Mouse (Mus musculus) E14TG2a.4 (cell line): Measurements from ENCODE around the gene Mad2l1bp.

Experiments
- H3K27me3 ChIP-seq: 2 replicates; pipeline ENCODE4 v1.6.1; 2014; ENCODE audit warnings: low read length, control low read depth; ENCODE audit not compliant: insufficient read depth
- H3K36me3 ChIP-seq: 2 replicates; pipeline ENCODE4 v1.6.1; 2014; ENCODE audit warnings: low read length, control low read depth; ENCODE audit not compliant: insufficient read depth
- H3K4me1 ChIP-seq: replicated peaks from 2 replicates; pipeline ENCODE4 v1.6.1; 2014; ENCODE audit warnings: low read depth, low read length, control low read depth
- H3K4me3 ChIP-seq: replicated peaks from 2 replicates; pipeline ENCODE4 v1.5.1; 2014; ENCODE audit warnings: mild to moderate bottlenecking, low read length
- H3K9me3 ChIP-seq: 2 replicates; pipeline ENCODE4 v1.6.1; 2014; ENCODE audit warnings: low read length, control low read depth
- CTCF ChIP-seq: conservative IDR thresholded peaks from 2 replicates; pipeline ENCODE4 v1.5.1; 2014; ENCODE audit warnings: low read length
- NANOG ChIP-seq: IDR thresholded peaks from 2 replicates; pipeline ENCODE4 v1.6.1; 2014; ENCODE audit warnings: borderline replicate concordance, low read length, mixed read lengths
- POU5F1 ChIP-seq: IDR thresholded peaks from 2 replicates; pipeline ENCODE4 v1.6.1; 2014; ENCODE audit warnings: low read length, borderline replicate concordance

The Mad2l1bp gene

DNA sequence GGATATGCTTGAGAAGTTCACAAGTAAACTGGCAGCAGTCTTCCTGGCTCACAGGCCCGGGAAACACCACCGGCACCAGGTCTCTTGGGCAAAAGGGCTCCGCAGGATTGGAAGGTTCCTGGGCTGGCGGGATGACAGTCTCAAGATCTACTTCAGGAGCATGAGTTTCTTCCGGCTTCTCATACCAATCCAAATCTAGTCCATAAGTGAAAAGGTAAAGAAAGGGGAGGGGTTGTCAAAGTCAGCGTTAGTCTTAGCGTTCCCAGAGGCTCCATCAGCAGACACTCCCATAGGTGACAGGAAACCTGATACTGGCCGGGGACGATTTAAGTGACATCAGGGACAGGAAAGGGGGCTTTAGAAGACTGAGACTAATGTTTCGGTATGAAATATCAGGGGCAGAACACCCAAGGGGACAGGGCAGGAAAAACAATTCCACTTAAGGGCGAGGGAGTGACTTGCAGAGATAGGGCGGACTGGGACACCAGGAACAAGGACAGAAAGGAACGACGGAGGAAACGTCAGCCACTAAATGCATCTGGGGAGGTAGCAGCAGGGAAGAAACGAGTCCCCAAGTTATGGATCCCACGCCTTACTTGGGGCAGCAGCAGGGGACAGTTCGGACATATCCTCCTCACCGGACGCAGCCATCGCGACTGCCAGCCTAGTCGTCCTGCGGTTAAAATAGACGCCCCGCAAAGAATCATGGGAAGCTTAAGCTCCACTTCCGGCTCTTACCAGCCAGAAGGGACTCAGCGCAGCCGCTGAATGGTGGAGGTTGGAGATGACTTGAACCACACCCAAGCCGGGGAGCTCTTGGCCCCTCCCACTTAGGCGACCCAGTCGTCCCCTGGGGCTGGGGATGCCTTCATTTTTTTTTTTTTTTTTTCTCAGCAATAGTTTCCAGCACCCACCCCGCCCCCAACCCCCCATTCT, at the start of gene Mad2l1bp:
Mad2l1bp (minus strand) TSS at position 707 of the 936 bp plus-strand sequence.
- TF ChIP-seq NANOG (no peak), POU5F1 (no peak), CTCF (no peak)

DNA sequence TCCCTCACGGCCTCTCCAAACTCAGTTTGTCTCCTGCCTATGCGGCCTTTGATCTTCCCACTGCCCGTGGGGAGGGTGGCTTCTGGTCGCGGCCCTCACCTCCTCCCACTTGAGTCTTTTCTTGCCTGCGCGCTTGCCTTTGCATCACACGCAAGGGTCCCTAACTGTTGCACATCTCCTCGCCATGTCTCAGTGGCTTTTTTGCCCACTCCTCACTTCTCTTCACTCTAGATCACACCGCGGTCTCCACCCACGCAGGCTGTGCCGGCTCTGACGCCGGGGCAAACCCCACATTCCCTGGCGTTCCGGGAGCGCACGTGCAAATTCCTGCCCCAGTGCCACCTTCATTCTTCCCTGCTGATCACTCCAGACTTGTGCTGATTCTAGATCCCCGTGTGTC, 49.7 kb upstream of the Mad2l1bp start:
- peak overlapping the region; percentile 99 for H3K4me3 ChIP-seq
- TF ChIP-seq NANOG (no peak), CTCF (no peak), POU5F1 (no peak)
- H3K27me3 ChIP-seq: no peaks in the 10 kb centered on the region
- peaks cover 33% of the 10 kb centered on the region for H3K4me1 ChIP-seq
- H3K9me3 ChIP-seq: no peaks in the 10 kb centered on the region
- peaks cover 66% of the 10 kb centered on the region for H3K36me3 ChIP-seq

More for the DNA sequence above, at the start of gene Mad2l1bp:
- Histone ChIP-seq H3K27me3 (no peaks in the 10 kb centered on the region), H3K9me3 (no peaks in the 10 kb centered on the region), H3K4me1 (peaks cover 36% of the 10 kb centered on the region), H3K36me3 (peaks cover 18% of the 10 kb centered on the region), H3K4me3 (peak within 1 kb of the TSS; percentile 85)

DNA sequence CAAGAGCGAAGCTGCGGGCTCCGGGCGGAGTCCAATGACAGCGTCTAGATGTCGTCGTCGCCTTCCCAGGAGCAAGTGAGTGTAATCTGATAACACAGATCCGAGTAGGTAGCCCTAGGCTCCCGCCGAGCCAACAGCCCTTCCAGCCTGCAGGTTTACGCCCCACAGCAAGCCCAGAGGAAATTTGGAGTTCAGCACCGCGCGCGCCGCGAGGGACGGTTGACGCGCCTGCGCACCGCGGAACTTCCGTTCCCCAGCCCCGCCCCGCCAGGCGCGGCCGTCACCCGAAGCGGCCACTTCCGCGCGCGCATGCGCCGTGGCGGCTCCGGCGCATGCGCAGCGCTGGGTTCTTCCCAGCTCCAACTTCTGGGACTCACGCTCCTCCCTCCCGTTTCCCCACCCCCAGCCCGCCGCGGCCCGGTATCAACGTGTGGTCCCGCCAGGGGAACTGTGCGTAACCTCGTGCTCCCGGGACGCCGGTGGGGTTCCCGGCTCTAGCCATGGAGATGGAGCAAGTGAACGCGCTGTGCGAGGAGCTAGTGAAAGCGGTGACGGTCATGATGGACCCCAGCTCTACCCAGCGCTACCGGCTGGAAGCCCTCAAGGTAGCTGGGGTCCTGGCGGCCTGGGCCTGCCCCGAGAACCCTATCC, 49.2 kb upstream of the Mad2l1bp start, which contains the start of the genes Polh and Xpo5:
Polh (minus strand) TSS at position 225 of the 651 bp plus-strand sequence.
Xpo5 (plus strand) TSS at position 362 of the 651 bp plus-strand sequence.
- no peaks in the 10 kb centered on the region for H3K9me3 ChIP-seq
- no peaks in the 10 kb centered on the region for H3K27me3 ChIP-seq
- peaks cover 66% of the 10 kb centered on the region for H3K36me3 ChIP-seq
- H3K4me1 ChIP-seq: peaks cover 33% of the 10 kb centered on the region
- no peak for TF ChIP-seq CTCF
- no peak for TF ChIP-seq POU5F1
- TF ChIP-seq NANOG: no peak
- peak within 1 kb of the TSS; percentile 99 for H3K4me3 ChIP-seq

DNA sequence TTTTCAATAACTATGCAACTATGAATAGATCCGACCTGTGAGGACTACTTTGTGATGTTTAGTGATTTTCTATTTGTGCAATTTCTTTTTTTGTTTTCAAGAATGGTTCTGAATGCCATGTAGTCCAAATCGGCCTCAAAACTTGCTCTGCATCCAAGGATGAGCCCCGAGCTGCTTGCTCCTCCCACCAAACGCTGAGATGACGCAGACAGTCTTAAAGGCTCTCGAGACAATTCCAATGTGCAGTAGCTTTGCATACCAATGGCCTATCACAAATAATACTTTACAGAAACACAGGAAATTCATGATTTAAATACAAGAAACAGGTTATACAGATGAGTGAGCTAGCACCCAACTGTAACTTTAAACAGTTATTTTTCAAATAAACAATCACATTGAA, 47.8 kb upstream of the Mad2l1bp start:
- H3K27me3 ChIP-seq: no peaks in the 10 kb centered on the region
- H3K4me1 ChIP-seq: peaks cover 33% of the 10 kb centered on the region
- H3K4me3 ChIP-seq: peak overlapping the region; percentile 99; the same call in 1 of the 2 replicates
- H3K9me3 ChIP-seq: no peaks in the 10 kb centered on the region
- H3K36me3 ChIP-seq: peaks cover 66% of the 10 kb centered on the region
- no peak for TF ChIP-seq NANOG
- no peak for TF ChIP-seq CTCF
- no peak for TF ChIP-seq POU5F1

DNA sequence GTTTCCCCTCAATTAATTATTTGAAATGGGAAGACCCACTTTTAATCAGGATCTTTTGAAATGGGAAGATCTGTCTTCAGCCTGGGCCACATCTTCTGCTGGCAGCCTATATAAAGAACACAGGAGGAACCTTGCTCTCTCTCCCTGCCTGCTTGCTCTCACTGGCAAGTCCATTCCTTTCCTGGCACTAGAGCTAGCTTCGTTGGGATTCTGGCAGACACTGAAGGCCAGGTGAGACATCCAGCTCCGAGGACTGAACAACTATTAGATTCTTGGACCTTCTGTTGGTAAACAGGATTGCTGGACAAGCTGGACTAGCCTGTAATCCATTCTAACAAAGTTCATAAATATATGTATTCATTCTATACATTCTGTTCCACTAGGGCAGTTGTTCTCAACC, 35.5 kb upstream of the Mad2l1bp start:
- Histone ChIP-seq H3K4me3 (no peak overlapping the region), H3K36me3 (peaks cover 93% of the 10 kb centered on the region), H3K27me3 (no peaks in the 10 kb centered on the region), H3K4me1 (peaks cover 8% of the 10 kb centered on the region), H3K9me3 (no peaks in the 10 kb centered on the region)
- TF ChIP-seq POU5F1: no peak
- no peak for TF ChIP-seq NANOG
- TF ChIP-seq CTCF: no peak

DNA sequence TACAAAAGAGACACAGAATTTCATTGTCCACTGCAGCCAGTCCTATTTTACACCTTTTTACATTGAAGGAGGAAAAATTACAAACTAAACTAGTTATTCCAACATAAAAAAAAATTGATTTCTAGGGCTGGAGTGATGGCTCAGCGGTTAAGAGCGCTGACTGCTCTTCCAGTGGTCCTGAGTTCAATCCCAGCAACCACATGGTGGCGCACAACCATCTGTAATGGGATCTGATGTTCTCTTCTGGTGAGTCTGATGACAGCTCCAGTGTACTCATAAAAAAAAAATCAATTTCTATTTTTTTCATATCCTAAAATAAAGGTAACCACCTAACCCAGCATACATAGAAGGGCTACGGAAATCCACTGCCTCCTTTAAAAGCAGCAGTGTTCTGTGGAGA, 28.9 kb upstream of the Mad2l1bp start:
- Histone ChIP-seq H3K4me3 (no peak overlapping the region), H3K4me1 (peaks cover 11% of the 10 kb centered on the region)

DNA sequence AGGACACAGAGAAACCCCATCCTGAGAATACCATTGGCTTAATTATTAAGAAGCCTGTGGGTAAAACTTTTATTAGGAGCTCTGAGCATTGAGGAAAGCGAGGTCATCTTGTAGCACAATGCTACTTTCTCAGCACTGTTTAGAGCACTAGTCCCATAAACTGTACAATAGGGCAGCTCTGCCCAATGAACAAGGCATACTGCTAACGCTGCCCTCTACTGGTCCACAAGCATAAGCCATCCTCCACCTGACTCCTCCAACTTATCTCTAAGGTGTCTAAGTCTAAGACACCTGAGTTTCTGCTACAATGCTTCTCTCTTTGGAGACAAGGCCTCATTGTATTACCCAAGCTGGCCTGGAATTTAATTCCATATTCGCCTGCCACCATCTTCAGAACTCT, 17.2 kb upstream of the Mad2l1bp start:
- H3K4me3 ChIP-seq: no peak overlapping the region
- H3K9me3 ChIP-seq: no peaks in the 10 kb centered on the region
- H3K4me1 ChIP-seq: peaks cover 43% of the 10 kb centered on the region
- H3K27me3 ChIP-seq: no peaks in the 10 kb centered on the region
- H3K36me3 ChIP-seq: peaks cover 87% of the 10 kb centered on the region
- TF ChIP-seq POU5F1 (no peak), CTCF (peak; percentile 59)

More for the DNA sequence above, 28.9 kb upstream of the Mad2l1bp start:
- H3K27me3 ChIP-seq: no peaks in the 10 kb centered on the region
- peaks cover 97% of the 10 kb centered on the region for H3K36me3 ChIP-seq
- TF ChIP-seq CTCF (no peak; the same call in none of the 2 replicates), POU5F1 (no peak), NANOG (no peak)
- H3K9me3 ChIP-seq: no peaks in the 10 kb centered on the region

DNA sequence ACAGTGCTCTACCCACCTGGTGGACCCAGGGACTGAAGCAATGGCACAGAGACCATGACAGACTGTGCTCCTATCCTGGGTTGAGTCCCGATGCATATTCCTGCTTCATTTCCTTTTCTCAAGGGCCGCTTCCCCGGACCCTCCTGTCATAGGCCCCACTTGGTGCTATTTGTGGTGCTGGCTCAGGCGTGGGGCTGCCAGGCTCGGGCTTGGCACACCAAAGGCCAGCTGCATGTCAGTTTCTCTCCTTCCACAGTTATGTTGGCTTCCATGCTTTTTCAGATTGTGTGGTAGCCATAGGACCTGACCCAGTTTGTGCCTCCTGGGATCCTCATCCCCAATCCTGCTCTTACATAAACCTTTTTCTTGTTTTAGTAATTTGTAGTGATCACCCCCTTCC, 15.4 kb upstream of the Mad2l1bp start:
- TF ChIP-seq CTCF: no peak
- TF ChIP-seq NANOG: no peak
- no peak for TF ChIP-seq POU5F1

DNA sequence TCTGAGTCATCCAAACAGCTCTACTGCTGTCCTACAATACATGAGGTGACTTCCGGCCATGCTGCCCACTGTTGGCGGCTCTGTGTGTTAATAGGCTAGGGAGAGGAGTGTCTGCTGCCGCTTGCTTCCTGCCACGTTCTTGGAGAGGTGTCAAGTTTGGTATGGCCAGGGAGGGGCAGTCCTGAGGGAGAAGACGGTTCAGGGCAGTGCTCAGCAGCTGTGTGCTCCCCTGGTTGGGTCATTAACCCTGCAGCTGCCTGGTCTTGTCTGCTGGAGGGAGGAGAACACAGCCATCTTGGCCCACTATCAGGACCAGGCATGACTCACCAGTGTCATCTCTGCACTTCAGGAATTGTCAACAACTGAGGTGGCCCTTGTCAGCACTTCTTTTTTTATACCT, 15.0 kb upstream of the Mad2l1bp start:
- Histone ChIP-seq H3K27me3 (no peaks in the 10 kb centered on the region), H3K4me1 (peaks cover 61% of the 10 kb centered on the region), H3K36me3 (peaks cover 96% of the 10 kb centered on the region), H3K9me3 (no peaks in the 10 kb centered on the region), H3K4me3 (no peak overlapping the region)
- TF ChIP-seq CTCF: no peak
- TF ChIP-seq NANOG: no peak
- TF ChIP-seq POU5F1: no peak

More for the DNA sequence above, 15.4 kb upstream of the Mad2l1bp start:
- peaks cover 61% of the 10 kb centered on the region for H3K4me1 ChIP-seq
- H3K36me3 ChIP-seq: peaks cover 96% of the 10 kb centered on the region
- H3K9me3 ChIP-seq: no peaks in the 10 kb centered on the region
- H3K4me3 ChIP-seq: no peak overlapping the region
- no peaks in the 10 kb centered on the region for H3K27me3 ChIP-seq
